Mouse (Mus musculus) brain, embryonic 14.5 days (tissue): ENCODE measurements around the gene Fgfr4.

Experiments used
- CTCF ChIP-seq: fragments of 200-500 bp; IDR thresholded peaks from 2 replicates; pipeline ENCODE4 v1.5.1; 2012; ENCODE audit warnings: inconsistent platforms, mild to moderate bottlenecking, moderate library complexity, borderline replicate concordance; ENCODE audit not compliant: insufficient read depth, insufficient read length; ENCODE audit errors: extremely low read depth
- POLR2A ChIP-seq: fragments of 200-500 bp; IDR thresholded peaks from 2 replicates; pipeline ENCODE4 v1.6.1; 2012; ENCODE audit warnings: mild to moderate bottlenecking, inconsistent platforms, borderline replicate concordance; ENCODE audit not compliant: poor library complexity, insufficient read depth, insufficient read length, severe bottlenecking; ENCODE audit errors: extremely low read depth

DNA sequence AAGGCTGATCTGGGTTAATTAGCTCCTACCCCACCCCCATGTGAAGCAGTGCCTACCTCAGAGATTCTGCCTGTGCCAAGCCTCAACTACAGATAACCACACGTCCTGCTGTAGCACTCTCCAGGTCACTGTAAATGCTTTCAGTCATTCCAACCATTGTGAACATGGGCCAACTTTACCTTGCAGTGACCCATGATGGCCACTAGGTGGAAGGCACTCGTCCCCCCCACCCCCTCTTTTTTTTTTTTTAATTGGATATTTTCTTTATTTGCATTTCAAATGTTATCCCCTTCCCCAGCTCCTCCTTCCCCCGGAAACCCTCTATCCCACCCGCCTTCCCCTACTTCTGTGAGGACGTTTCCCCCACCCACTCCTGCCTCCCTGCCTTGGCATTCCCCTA is 17.1 kb upstream of the Fgfr4 start:
- TF ChIP-seq CTCF (peak; percentile 64; the same call in 1 of the 2 replicates), POLR2A (no peak)
